Mouse (Mus musculus): ENCODE results near the gene Lgals3. TPM values are rescaled to one million over a fixed set of nuclear protein-coding genes. Genes with fewer than 3 reads are reported as not detected.
A peak's percentile ranks its signal among the peaks of the same experiment; 100 is the strongest.

Gene Lgals3
- polyA plus RNA-seq, 1 experiment: 1,338 TPM

- no peaks in the 10 kb centered on the region for H3K79me3 ChIP-seq (ENCODE audit: low read depth)
- H3K79me2 ChIP-seq (ENCODE audit: control insufficient read depth, insufficient read depth): no peaks in the 10 kb centered on the region
- TF ChIP-seq CEBPB (IDR thresholded peaks at IDR 0.05; ENCODE audit: low read depth): no peak
- peak; percentile 63 for TF ChIP-seq MYOD1 (IDR thresholded peaks at IDR 0.05; ENCODE audit: control insufficient read depth, insufficient read length, low read depth)
- H3K27me3 ChIP-seq (ENCODE audit: control insufficient read depth, insufficient read depth, insufficient read length): no peaks in the 10 kb centered on the region
- no peak overlapping the region for H3ac ChIP-seq (ENCODE audit: control insufficient read depth, insufficient read length, low read depth)
- no peaks in the 10 kb centered on the region for H3K36me3 ChIP-seq (ENCODE audit: control insufficient read depth, insufficient read depth)
- H3K4me3 ChIP-seq (ENCODE audit: insufficient read depth, poor library complexity, severe bottlenecking): no peak overlapping the region
Measured at GRCm38 (mm10) chr14:47352272-47352671, 15.3 kb upstream of the Lgals3 start.

GRCm38 (mm10) chr14:47353240-47353639 lies 14.3 kb upstream of the Lgals3 start:
- Histone ChIP-seq H3K36me3 (ENCODE audit: control insufficient read depth, insufficient read depth) (no peaks in the 10 kb centered on the region), H3K4me3 (ENCODE audit: insufficient read depth, poor library complexity, severe bottlenecking) (no peak overlapping the region), H3ac (ENCODE audit: control insufficient read depth, insufficient read length, low read depth) (no peak overlapping the region), H3K79me2 (ENCODE audit: control insufficient read depth, insufficient read depth) (no peaks in the 10 kb centered on the region), H3K79me3 (ENCODE audit: low read depth) (no peaks in the 10 kb centered on the region), H3K27me3 (ENCODE audit: control insufficient read depth, insufficient read depth, insufficient read length) (no peaks in the 10 kb centered on the region)
- TF ChIP-seq MYOD1 (IDR thresholded peaks at IDR 0.05; ENCODE audit: control insufficient read depth, insufficient read length, low read depth) (no peak), USF1 (IDR thresholded peaks at IDR 0.05; ENCODE audit: low read depth) (no peak), FOSL1 (IDR thresholded peaks at IDR 0.05; ENCODE audit: insufficient read depth, low read length, poor library complexity, severe bottlenecking) (no peak), CTCF (IDR thresholded peaks at IDR 0.05; ENCODE audit: control insufficient read depth, insufficient read depth, insufficient read length) (no peak), CEBPB (IDR thresholded peaks at IDR 0.05; ENCODE audit: low read depth) (no peak), MAX (IDR thresholded peaks at IDR 0.05) (no peak), MYOG (IDR thresholded peaks at IDR 0.05; ENCODE audit: control insufficient read depth, extremely low read depth, insufficient read length) (no peak)

- H3K79me3 ChIP-seq (ENCODE audit: low read depth): no peaks in the 10 kb centered on the region
- H3K36me3 ChIP-seq (ENCODE audit: control insufficient read depth, insufficient read depth): no peaks in the 10 kb centered on the region
- H3K79me2 ChIP-seq (ENCODE audit: control insufficient read depth, insufficient read depth): no peaks in the 10 kb centered on the region
- no peak overlapping the region for H3K4me3 ChIP-seq (ENCODE audit: insufficient read depth, poor library complexity, severe bottlenecking)
- H3ac ChIP-seq (ENCODE audit: control insufficient read depth, insufficient read length, low read depth): no peak overlapping the region
- TF ChIP-seq CEBPB (IDR thresholded peaks at IDR 0.05; ENCODE audit: low read depth): peak; percentile 93
- TF ChIP-seq MYOD1 (IDR thresholded peaks at IDR 0.05; ENCODE audit: control insufficient read depth, insufficient read length, low read depth): peak; percentile 59
- TF ChIP-seq MAX (IDR thresholded peaks at IDR 0.05): no peak
- peak; percentile 40 for TF ChIP-seq FOSL1 (IDR thresholded peaks at IDR 0.05; ENCODE audit: insufficient read depth, low read length, poor library complexity, severe bottlenecking)
- H3K27me3 ChIP-seq (ENCODE audit: control insufficient read depth, insufficient read depth, insufficient read length): no peaks in the 10 kb centered on the region
Measured at GRCm38 (mm10) chr14:47354111-47354577, 13.4 kb upstream of the Lgals3 start.

GRCm38 (mm10) chr14:47354948-47355347 lies 12.6 kb upstream of the Lgals3 start:
- H3K27me3 ChIP-seq (ENCODE audit: control insufficient read depth, insufficient read depth, insufficient read length): no peaks in the 10 kb centered on the region
- TF ChIP-seq MYOD1 (IDR thresholded peaks at IDR 0.05; ENCODE audit: control insufficient read depth, insufficient read length, low read depth) (no peak), CTCF (IDR thresholded peaks at IDR 0.05; ENCODE audit: control insufficient read depth, insufficient read depth, insufficient read length) (no peak), MAX (IDR thresholded peaks at IDR 0.05) (no peak), USF1 (IDR thresholded peaks at IDR 0.05; ENCODE audit: low read depth) (no peak), CEBPB (IDR thresholded peaks at IDR 0.05; ENCODE audit: low read depth) (no peak), FOSL1 (IDR thresholded peaks at IDR 0.05; ENCODE audit: insufficient read depth, low read length, poor library complexity, severe bottlenecking) (no peak), MYOG (IDR thresholded peaks at IDR 0.05; ENCODE audit: control insufficient read depth, extremely low read depth, insufficient read length) (no peak)

GRCm38 (mm10) chr14:47356622-47357021 lies 10.9 kb upstream of the Lgals3 start:
- TF ChIP-seq MAX (IDR thresholded peaks at IDR 0.05) (no peak), CTCF (IDR thresholded peaks at IDR 0.05; ENCODE audit: control insufficient read depth, insufficient read depth, insufficient read length) (no peak), MYOD1 (IDR thresholded peaks at IDR 0.05; ENCODE audit: control insufficient read depth, insufficient read length, low read depth) (peak; percentile 100), FOSL1 (IDR thresholded peaks at IDR 0.05; ENCODE audit: insufficient read depth, low read length, poor library complexity, severe bottlenecking) (peak; percentile 49)
- Histone ChIP-seq H3K27me3 (ENCODE audit: control insufficient read depth, insufficient read depth, insufficient read length) (no peaks in the 10 kb centered on the region), H3K79me3 (ENCODE audit: low read depth) (no peaks in the 10 kb centered on the region), H3K36me3 (ENCODE audit: control insufficient read depth, insufficient read depth) (no peaks in the 10 kb centered on the region), H3K79me2 (ENCODE audit: control insufficient read depth, insufficient read depth) (no peaks in the 10 kb centered on the region), H3K4me3 (ENCODE audit: insufficient read depth, poor library complexity, severe bottlenecking) (no peak overlapping the region), H3ac (ENCODE audit: control insufficient read depth, insufficient read length, low read depth) (no peak overlapping the region)

More at GRCm38 (mm10) chr14:47354948-47355347, 12.6 kb upstream of the Lgals3 start:
- Histone ChIP-seq H3K79me3 (ENCODE audit: low read depth) (no peaks in the 10 kb centered on the region), H3K36me3 (ENCODE audit: control insufficient read depth, insufficient read depth) (no peaks in the 10 kb centered on the region), H3K79me2 (ENCODE audit: control insufficient read depth, insufficient read depth) (no peaks in the 10 kb centered on the region), H3ac (ENCODE audit: control insufficient read depth, insufficient read length, low read depth) (no peak overlapping the region), H3K4me3 (ENCODE audit: insufficient read depth, poor library complexity, severe bottlenecking) (no peak overlapping the region)

- no peaks in the 10 kb centered on the region for H3K79me3 ChIP-seq (ENCODE audit: low read depth)
- TF ChIP-seq FOSL1 (IDR thresholded peaks at IDR 0.05; ENCODE audit: insufficient read depth, low read length, poor library complexity, severe bottlenecking) (no peak), MAX (IDR thresholded peaks at IDR 0.05) (no peak), CEBPB (IDR thresholded peaks at IDR 0.05; ENCODE audit: low read depth) (no peak), CTCF (IDR thresholded peaks at IDR 0.05; ENCODE audit: control insufficient read depth, insufficient read depth, insufficient read length) (no peak), USF1 (IDR thresholded peaks at IDR 0.05; ENCODE audit: low read depth) (no peak), MYOD1 (IDR thresholded peaks at IDR 0.05; ENCODE audit: control insufficient read depth, insufficient read length, low read depth) (no peak), MYOG (IDR thresholded peaks at IDR 0.05; ENCODE audit: control insufficient read depth, extremely low read depth, insufficient read length) (no peak)
- no peak overlapping the region for H3ac ChIP-seq (ENCODE audit: control insufficient read depth, insufficient read length, low read depth)
- no peaks in the 10 kb centered on the region for H3K27me3 ChIP-seq (ENCODE audit: control insufficient read depth, insufficient read depth, insufficient read length)
- no peak overlapping the region for H3K4me3 ChIP-seq (ENCODE audit: insufficient read depth, poor library complexity, severe bottlenecking)
- H3K36me3 ChIP-seq (ENCODE audit: control insufficient read depth, insufficient read depth): no peaks in the 10 kb centered on the region
- no peaks in the 10 kb centered on the region for H3K79me2 ChIP-seq (ENCODE audit: control insufficient read depth, insufficient read depth)
Measured at GRCm38 (mm10) chr14:47359610-47360009, 7.9 kb upstream of the Lgals3 start.
